Mouse (Mus musculus) embryonic facial prominence, embryonic 10.5 days (tissue): ENCODE data around the gene Tmem92. TPM values are rescaled to one million over a fixed set of nuclear protein-coding genes. Genes with fewer than 3 reads are reported as not detected.
A peak's percentile ranks its signal among the peaks of the same experiment; 100 is the strongest.
"Not testable (repeated sequence)": the region's sequence is repeated elsewhere in the genome, so short reads cannot be mapped to it uniquely, and the experiment has no call there.

ENCODE experiments used
- DNase-seq: peaks from one replicate; pipeline ENCODE4 v3.0.0-alpha.2; 2017; ENCODE audit warnings: low spot score
- H3K27ac ChIP-seq: fragments of 300-500 bp; sonication (generic); replicated peaks from 2 replicates; pipeline ENCODE4 v1.5.1; 2016; ENCODE audit warnings: mild to moderate bottlenecking
- H3K27me3 ChIP-seq: fragments of 300-500 bp; sonication (generic); replicated peaks from 2 replicates; pipeline ENCODE4 v1.6.1; 2016; ENCODE audit warnings: low read depth, mild to moderate bottlenecking; ENCODE audit not compliant: poor library complexity, severe bottlenecking
- H3K36me3 ChIP-seq: fragments of 300-500 bp; sonication (generic); replicated peaks from 2 replicates; pipeline ENCODE4 v1.6.1; 2016; ENCODE audit warnings: mild to moderate bottlenecking, moderate library complexity
- H3K4me1 ChIP-seq: fragments of 300-500 bp; sonication (generic); 2 replicates; pipeline ENCODE4 v1.6.1; 2016
- H3K4me3 ChIP-seq: fragments of 300-500 bp; sonication (generic); 2 replicates; pipeline ENCODE4 v1.5.1; 2016; ENCODE audit warnings: mild to moderate bottlenecking, moderate library complexity
- H3K9me3 ChIP-seq: fragments of 300-500 bp; sonication (generic); 2 replicates; pipeline ENCODE4 v1.6.1; 2016; ENCODE audit warnings: mild to moderate bottlenecking
- WGBS: fragments of 180-500 bp; shearing (Covaris S2); methylation state at CpG from one replicate; pipeline ENCODE4 v1.1.7; 2016; 5-methylcytosine and 5-hydroxymethylcytosine counted together
- polyA plus RNA-seq: library from polyadenylated mRNA; unstranded; fragments of >200 nt; fragmentation: Nextera tagmentation; extraction: Ambion mirVana; gene quantifications from 2 replicates; pipeline ENCODE4 v1.2.1, GENCODE M21; 2016

Tmem92 gene
- polyA plus RNA-seq = not detected in 2 replicates

DNA sequence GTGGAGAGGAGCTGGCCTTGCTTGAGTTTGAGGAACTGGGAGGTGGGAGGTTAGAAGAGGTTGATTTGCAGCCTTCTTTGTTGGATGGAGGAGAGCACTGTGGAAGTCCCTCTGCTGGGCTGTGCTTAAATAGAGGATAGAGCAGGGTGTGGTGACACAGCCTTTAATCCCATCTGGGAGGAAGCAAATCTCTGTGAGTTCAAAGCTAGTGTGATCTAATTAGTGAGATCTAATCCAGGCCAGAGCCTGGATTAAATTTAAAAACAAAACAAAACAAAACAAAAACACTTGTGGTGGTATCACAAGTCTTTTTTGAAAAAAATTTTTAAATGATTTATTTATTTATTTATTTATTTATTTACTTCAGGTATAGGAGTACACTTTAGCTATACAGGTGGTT is at the start of gene Tmem92:
TSS of gene Tmem92 (minus strand) at position 101 of the 400 bp plus-strand sequence.
- Histone ChIP-seq H3K9me3 (no peaks in the 10 kb centered on the region), H3K4me1 (no peaks in the 10 kb centered on the region), H3K27me3 (no peaks in the 10 kb centered on the region; the same call in 1 of the 2 replicates)

DNA sequence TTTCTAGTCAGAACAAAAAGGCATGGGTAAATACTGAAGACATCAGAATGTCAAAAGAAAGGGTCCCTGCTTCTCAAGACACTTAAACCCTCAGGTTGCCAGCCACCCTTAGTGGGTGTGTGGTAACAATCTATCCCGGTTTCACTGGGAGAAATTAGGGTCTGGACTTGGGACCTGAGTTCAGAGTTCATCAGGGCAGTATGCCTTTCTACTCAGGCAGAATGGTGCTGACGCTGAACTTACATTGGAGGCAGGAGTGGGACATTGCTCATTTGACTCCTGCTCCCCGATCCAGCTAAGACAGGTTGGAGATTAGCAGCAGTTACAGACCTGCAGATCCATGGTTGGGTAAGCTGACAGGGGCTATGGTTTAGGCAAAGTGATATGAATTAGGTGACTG is 46.5 kb upstream of the Tmem92 start:
- H3K4me3 ChIP-seq = no peak overlapping the region
- no peaks in the 10 kb centered on the region for H3K36me3 ChIP-seq
- DNase-seq = no peak
- H3K27ac ChIP-seq = no peak overlapping the region
- H3K27me3 ChIP-seq = no peaks in the 10 kb centered on the region
- no peaks in the 10 kb centered on the region for H3K4me1 ChIP-seq
- H3K9me3 ChIP-seq = no peaks in the 10 kb centered on the region
- 75% methylated on average over 3 of the region's 3 CpGs for WGBS

More for the DNA sequence above, at the start of gene Tmem92:
- no peak for DNase-seq
- no peak within 1 kb of the TSS for H3K4me3 ChIP-seq
- no peak within 1 kb of the TSS for H3K27ac ChIP-seq
- H3K36me3 ChIP-seq = no peaks in the 10 kb centered on the region

DNA sequence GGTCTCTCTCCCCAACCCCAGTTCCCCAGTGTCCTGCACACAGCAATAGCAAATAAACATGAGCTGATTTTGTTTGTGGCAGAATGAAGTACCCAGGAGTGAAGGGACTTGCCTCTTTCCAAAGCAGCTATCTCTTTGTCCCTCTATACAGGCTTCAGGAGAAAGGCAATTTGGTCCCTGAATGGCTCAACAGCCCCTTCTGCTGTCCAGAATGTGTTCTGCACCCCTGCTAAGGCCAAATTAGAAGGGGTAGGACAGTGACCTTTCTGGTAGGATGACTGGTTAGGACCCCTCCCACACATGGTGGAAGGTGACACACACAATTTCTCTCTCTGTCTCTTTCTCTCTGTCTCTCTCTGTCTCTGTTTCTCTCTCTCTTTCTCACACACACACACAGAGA is 36.9 kb upstream of the Tmem92 start:
- not testable (repeated sequence) for H3K4me1 ChIP-seq, H3K9me3 ChIP-seq, H3K27ac ChIP-seq, H3K36me3 ChIP-seq, H3K27me3 ChIP-seq, H3K4me3 ChIP-seq
- DNase-seq = peak; percentile 19

DNA sequence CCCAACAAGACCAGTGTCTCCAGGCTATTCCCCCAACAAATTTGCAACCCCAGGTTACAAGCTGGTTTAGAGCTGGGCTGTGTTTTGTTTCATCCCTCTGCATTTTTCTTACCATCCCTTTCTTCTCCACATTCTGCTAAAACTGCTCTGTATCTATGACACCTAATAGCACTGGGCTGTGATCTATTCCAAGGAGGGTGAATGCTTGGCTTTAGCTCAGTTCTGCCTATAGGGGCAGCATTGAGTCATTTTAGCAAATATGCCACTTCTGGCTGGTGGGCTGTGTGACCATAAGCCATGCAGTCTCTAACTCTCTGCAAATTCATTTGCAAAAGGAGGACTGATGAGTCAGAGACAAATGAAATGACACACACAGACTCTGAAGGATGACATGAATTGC is 36.4 kb upstream of the Tmem92 start:
- not testable (repeated sequence) for H3K9me3 ChIP-seq, H3K36me3 ChIP-seq, H3K27me3 ChIP-seq, H3K4me3 ChIP-seq, DNase-seq, H3K27ac ChIP-seq, H3K4me1 ChIP-seq

DNA sequence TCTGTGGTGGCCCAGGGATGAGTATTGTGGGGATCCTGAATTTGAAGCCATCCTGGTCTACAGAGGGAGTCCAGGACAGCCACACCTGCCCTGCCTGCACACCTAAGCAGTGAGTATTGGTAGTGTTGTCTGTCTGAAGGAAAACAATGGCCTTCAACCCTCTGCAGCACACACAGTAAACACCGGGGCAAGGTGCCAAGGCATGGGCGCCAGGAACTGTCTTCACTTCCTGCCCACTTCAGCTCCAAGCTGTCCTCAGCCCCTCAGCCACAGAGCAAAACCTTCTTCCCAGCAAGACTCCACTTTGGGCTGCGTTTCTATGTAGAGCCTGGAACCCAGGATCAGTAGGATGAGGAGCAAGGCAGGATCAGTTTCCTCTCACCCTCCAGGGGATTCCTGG is 29.0 kb upstream of the Tmem92 start:
- not testable (repeated sequence) for H3K27ac ChIP-seq, H3K9me3 ChIP-seq, DNase-seq, H3K36me3 ChIP-seq, H3K4me3 ChIP-seq, H3K4me1 ChIP-seq, H3K27me3 ChIP-seq
- WGBS = 61% methylated on average over 3 of the region's 3 CpGs

DNA sequence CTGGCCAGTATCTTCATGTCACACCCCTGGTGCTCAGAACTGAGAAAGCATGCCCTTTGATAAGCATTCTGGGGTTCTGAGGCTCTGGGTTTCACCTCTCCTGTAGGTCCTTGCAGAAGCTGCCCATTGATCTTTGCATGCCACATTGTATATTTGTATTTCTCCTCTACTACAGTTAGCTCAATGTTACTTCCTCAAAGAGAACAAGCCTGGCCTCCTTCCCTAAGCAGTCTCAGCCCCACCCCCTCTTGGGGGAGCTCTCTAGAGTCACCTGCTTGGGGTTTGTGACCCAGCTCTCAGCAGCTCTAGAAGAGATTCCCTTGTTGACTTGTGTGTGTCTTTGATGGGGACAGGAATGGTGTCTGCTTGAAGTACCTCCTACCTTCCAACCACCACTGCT is 9.2 kb upstream of the Tmem92 start:
- Histone ChIP-seq H3K4me3 (no peak overlapping the region), H3K9me3 (no peaks in the 10 kb centered on the region), H3K27me3 (0 out of 2 replicates have a peak, but pooled peaks cover 4% of the 10 kb centered on the region), H3K27ac (no peak overlapping the region), H3K4me1 (no peaks in the 10 kb centered on the region), H3K36me3 (no peaks in the 10 kb centered on the region)
- DNase-seq = no peak

DNA sequence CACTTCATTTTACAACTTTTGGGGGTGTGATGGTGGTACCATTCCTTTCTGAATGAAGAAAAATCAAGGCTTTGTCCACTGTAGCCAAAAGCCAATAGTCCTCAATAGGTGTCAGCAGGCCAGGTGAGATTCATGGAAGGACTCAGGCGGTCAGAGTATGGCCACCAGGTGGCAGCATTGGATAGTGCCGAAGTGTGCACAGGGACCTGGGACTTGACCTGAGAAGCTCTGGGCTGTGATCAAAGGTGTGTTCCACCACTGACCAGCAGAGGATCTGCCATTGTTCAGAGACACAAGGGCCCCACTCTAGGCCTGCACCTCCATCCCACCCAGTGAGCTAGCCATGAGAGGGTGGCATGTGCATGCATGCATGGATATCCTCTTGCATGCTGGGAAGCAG is 2.7 kb upstream of the Tmem92 start:
- H3K27me3 ChIP-seq = 0 out of 2 replicates have a peak, but pooled peaks cover 4% of the 10 kb centered on the region
- H3K4me3 ChIP-seq = no peak overlapping the region
- 8% methylated on average over 2 of the region's 2 CpGs for WGBS
- H3K36me3 ChIP-seq = no peaks in the 10 kb centered on the region
- H3K27ac ChIP-seq = no peak overlapping the region
- DNase-seq = peak; percentile 74
- H3K4me1 ChIP-seq = no peaks in the 10 kb centered on the region
- no peaks in the 10 kb centered on the region for H3K9me3 ChIP-seq

DNA sequence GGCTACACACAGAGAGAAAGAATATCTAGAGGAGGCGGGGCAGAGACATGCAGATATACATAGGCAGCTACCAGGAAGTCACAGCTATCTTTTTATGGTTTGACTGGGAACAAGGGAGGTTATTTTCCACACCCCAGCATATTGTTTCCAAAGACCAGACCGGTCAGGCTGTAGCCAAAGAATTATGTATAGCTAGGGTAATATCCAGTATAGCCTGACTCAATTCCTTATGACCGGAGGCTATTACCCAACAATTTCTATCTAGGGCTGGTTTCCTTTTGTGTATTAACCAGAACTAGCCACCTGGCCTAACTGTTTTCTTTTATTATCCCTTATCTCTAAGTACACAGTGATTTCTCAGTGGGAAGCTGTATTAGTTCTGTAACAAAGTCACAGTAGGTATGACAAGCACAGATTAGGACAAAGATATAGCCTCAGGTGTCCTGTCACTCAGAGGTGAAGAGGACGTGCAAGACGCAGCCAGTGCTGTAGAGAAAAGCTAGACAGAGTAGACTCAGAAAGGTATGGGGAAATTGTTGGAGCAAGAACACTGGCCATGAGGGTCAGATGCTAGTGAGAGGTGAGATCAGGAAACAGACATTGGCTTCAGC is 7.5 kb downstream of the Tmem92 start:
- 85% methylated on average over 5 of the region's 5 CpGs for WGBS
- no peak overlapping the region for H3K27ac ChIP-seq
- no peaks in the 10 kb centered on the region for H3K36me3 ChIP-seq
- no peak for DNase-seq
- no peaks in the 10 kb centered on the region; the same call in 1 of the 2 replicates for H3K27me3 ChIP-seq
- no peak overlapping the region for H3K4me3 ChIP-seq
- H3K9me3 ChIP-seq = no peaks in the 10 kb centered on the region
- no peaks in the 10 kb centered on the region for H3K4me1 ChIP-seq

DNA sequence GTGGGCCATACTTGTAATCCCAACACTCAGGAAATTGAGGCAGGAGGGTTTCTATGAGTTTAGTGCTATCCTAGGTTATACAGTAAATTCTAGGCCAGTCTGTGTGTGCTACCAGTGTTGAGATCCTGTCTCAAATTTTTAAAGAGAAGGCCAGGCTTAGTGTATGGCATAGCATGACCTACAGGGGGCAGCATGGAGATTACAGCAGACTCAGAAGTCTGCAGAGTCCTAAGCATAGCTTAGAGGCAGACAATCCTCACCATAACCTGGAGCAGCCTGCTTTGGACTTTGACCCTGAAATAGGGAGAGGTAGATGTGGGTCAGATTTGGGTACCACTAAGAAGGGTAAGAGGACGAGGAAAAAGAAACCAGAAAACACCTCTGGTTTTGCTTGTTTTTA is 8.7 kb downstream of the Tmem92 start:
- DNase-seq = no peak
- no peaks in the 10 kb centered on the region for H3K36me3 ChIP-seq

DNA sequence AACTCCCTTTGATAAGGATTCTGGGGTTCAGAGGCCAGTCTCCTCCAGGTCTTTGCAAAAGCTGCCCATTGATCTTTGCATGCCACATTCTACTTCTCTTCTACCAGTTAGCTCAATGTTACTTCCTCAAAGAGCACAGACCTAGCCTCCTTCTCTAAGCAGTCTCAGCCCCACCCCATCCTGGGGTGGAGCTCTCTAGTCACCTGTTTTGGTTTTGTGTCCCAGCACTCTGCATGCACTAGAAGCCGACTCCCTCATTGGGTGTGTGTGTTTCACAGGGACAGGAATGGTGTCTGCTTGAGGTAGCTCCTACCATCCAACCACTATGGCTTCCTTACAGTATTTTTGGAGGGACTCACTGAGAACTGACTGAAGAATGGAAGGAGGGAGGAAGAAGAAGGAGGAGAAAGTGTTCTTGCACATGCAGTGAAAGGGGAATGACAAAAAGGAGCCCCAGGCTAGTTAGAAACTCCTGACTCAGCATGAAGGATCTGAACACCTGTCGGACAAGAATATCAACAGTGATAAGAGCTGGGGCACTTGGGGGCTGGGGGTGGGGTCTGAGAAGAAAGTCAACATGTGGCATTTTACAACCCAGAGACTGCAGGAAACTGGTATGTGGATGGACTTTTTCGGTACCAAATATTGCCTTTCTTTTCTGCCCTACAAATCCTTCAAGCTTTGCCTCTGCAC is 10.0 kb downstream of the Tmem92 start:
- Histone ChIP-seq H3K27ac (no peak overlapping the region), H3K36me3 (no peaks in the 10 kb centered on the region), H3K9me3 (no peaks in the 10 kb centered on the region), H3K27me3 (no peaks in the 10 kb centered on the region; the same call in 1 of the 2 replicates), H3K4me1 (no peaks in the 10 kb centered on the region), H3K4me3 (no peak overlapping the region)
- no peak for DNase-seq
- WGBS = 74% methylated on average over 3 of the region's 3 CpGs

More for the DNA sequence above, 8.7 kb downstream of the Tmem92 start:
- H3K9me3 ChIP-seq = no peaks in the 10 kb centered on the region
- no peak overlapping the region for H3K27ac ChIP-seq
- 76% methylated on average over 1 of the region's 1 CpGs for WGBS
- no peak overlapping the region for H3K4me3 ChIP-seq
- H3K27me3 ChIP-seq = no peaks in the 10 kb centered on the region; the same call in 1 of the 2 replicates
- H3K4me1 ChIP-seq = no peaks in the 10 kb centered on the region

DNA sequence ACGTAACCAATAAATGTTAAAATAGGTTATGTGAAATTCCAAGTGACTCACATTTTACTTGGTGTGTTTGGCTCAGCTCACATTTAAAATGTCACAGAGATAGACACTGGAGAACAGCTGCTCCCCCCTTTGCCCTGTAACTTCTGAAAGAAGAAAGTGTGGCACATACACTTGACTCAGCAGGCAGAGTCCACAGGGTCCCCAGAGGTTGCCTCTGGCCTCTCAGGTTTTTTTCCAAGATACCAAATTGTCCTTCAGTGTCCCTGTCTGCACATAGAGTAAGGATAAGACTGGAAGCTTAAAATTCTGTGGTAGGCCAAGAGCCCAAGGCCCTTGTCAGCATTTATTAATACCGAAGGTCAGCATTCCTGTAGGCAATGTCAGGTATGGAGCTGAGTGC is 15.3 kb downstream of the Tmem92 start:
- Histone ChIP-seq H3K4me3 (no peak overlapping the region), H3K9me3 (no peaks in the 10 kb centered on the region), H3K27me3 (no peaks in the 10 kb centered on the region), H3K27ac (no peak overlapping the region), H3K4me1 (no peaks in the 10 kb centered on the region), H3K36me3 (no peaks in the 10 kb centered on the region)
- DNase-seq = no peak
- WGBS = 93% methylated on average over 2 of the region's 2 CpGs

DNA sequence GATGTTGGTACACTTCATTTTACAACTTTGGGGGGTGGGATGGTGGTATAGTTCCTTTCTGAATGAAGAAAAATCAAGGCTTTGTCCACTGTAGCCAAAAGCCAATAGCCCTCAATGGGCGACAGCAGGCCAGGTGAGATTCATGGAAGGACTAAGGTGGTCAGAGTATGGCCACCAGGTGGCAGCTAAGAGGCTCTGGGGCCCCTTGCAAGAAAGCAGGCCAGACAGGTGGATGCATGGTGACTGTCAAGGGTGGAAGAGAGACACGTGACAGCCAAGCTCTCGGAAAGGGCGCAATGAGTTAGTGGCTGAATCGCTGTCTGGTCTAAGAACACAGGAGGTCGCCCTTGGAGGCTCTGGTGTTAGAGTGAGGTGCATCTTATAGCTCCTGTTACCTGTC is 19.7 kb downstream of the Tmem92 start:
- Histone ChIP-seq H3K4me3 (no peak overlapping the region), H3K4me1 (no peaks in the 10 kb centered on the region), H3K9me3 (no peaks in the 10 kb centered on the region), H3K36me3 (no peaks in the 10 kb centered on the region), H3K27me3 (no peaks in the 10 kb centered on the region), H3K27ac (no peak overlapping the region)
- WGBS = 31% methylated on average over 6 of the region's 6 CpGs
- no peak for DNase-seq

DNA sequence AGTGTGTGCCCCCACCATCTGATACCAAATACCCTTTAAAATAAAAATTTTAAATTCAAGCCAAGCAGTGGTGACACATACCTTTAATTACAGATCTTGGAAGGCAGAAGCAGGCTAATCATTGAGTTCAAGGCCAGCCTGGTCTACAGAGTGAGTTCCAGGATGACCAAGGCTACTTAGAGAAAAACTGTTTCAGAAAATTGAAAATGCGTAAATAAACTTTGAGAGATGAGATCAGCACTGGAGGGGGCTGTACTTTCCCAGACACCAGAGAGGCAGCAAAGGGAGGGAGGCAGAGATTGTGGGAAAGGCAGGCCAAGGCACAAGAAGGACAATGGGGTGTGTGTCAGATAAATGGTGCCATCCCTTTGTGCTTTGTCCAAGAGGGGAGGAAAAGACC is 20.2 kb downstream of the Tmem92 start:
- Histone ChIP-seq H3K27ac (no peak overlapping the region), H3K36me3 (no peaks in the 10 kb centered on the region), H3K27me3 (no peaks in the 10 kb centered on the region), H3K4me3 (no peak overlapping the region), H3K9me3 (no peaks in the 10 kb centered on the region), H3K4me1 (no peaks in the 10 kb centered on the region)
- WGBS = 85% methylated on average over 1 of the region's 1 CpGs
- no peak for DNase-seq
